Mouse (Mus musculus): ENCODE data around the gene Gm21985.

DNA sequence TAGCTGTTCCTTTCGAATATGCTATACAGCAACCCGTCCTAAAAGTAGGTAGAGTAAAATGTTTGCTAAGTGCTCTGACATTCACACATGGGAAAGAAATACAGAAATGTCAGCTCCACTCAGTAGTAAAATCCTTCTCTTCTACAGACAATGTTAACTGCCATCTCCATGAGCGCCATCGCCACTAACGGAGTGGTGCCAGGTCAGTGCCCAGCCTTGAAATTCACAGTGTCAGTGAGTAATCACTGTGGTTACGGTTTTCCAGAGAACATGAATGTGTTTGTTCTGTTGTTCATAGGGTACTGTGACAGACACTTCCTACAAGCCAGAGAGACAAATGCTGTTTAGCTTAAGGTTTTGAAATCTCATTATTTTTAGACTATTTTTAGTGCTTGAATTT is 71.1 kb downstream of the Gm21985 start:
- TF ChIP-seq POLR2A (IDR thresholded peaks at IDR 0.05; ENCODE audit: low read depth, low read length), result no peak
- TF ChIP-seq CTCF (IDR thresholded peaks at IDR 0.05; ENCODE audit: extremely low read depth, insufficient read length, insufficient replicate concordance, low read depth, low read length), result no peak
